Mouse (Mus musculus) T-cell, adult 2 months (primary cell): ENCODE results near the gene Acss1.
A peak's percentile ranks its signal among the peaks of the same experiment; 100 is the strongest.

Source experiments
- DNase-seq: peaks from one replicate; pipeline ENCODE4 v3.0.0; 2022; ENCODE audit warnings: low spot score

Acss1 gene

GRCm38 (mm10) chr2:150667820-150668766, at the start of gene Acss1:
TSS of gene Acss1 (minus strand) at chr2:150668500.
- DNase-seq: peak; percentile 50

DNA sequence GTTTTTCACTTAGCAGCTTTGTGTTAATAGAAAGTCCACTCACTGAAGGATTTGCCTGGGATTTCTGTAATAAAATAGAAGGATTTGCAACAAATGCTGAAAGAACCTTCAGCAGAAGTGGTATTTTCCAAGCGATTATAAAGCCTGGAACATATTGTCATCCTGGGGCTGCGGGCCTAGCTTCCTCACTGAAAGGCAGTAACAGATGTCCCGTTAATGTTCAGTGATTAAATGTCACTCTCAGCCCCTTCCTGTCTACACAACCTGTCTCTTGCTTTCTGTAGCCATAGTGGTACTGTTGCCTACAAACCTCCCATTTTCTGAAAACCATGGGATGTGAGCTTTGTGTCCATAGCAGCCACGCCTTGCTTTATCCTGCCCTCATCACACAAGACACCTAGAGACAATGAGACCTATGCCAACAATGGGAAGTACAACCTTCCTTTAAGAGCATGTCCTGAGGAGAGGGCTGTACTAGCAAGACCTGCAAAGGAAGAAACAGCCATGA, 43.9 kb upstream of the Acss1 start:
- DNase-seq: no peak

DNA sequence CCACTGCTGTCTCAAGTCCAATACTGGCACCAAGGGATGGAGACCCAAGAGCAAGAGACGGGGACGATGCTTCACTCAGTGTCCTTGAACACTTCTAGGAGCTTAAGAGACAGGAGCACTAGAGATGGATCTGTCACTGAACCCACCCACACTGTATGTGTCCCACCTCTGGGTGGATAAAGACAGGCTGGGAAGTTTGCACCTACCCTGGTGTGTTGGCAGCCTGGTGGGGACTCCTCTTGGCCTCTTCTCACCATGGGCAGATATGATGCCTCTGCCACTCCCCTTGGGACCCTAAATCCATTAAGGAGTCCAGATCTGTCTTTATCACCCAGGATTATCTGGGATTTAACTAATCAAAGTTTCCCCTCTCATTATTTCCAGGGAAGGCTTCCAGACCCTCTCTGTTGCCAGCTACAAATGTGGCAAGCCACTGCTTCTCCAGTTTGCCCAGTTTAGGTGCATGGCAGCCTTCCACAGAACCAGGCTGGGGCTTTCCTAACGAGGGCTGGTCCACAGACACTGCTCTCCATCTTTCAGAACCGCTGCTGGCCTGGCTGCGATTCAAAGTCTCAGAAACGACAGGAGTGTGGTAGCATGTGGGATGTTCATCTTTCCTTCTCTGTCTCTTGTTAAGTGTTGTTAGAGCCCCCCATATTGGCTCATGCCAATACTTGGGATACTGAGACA, 23.3 kb upstream of the Acss1 start:
- no peak for DNase-seq

GRCm38 (mm10) chr2:150690216-150690615, 21.9 kb upstream of the Acss1 start:
- DNase-seq: no peak

- no peak for DNase-seq
Measured at GRCm38 (mm10) chr2:150689223-150689800, 21.0 kb upstream of the Acss1 start, which contains the start of gene Vsx1. TSS of gene Vsx1 (minus strand) at chr2:150689360.

GRCm38 (mm10) chr2:150688541-150689186, 20.4 kb upstream of the Acss1 start:
- no peak for DNase-seq

- DNase-seq: no peak
Measured at GRCm38 (mm10) chr2:150687871-150688540, 19.7 kb upstream of the Acss1 start.

DNA sequence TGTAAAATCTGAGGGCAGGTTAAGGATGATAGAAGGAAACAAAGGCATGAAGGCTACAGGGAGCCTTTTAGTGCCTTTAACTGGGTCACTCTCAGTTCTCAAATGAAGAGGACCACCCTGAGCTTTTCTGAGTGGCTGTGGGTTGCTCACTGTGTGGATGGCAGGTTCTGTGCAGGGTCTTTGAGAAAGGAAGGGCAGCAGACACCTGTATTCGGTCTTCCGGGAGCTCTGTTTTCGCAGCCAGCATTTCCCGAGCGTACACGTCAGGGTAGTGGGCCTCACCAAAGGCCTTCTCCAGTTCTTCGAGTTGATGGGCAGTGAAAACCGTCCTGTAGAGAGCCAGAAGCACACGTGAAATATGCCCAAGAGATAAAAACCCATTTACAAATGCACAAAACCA, 17.1 kb upstream of the Acss1 start:
- no peak for DNase-seq

DNA sequence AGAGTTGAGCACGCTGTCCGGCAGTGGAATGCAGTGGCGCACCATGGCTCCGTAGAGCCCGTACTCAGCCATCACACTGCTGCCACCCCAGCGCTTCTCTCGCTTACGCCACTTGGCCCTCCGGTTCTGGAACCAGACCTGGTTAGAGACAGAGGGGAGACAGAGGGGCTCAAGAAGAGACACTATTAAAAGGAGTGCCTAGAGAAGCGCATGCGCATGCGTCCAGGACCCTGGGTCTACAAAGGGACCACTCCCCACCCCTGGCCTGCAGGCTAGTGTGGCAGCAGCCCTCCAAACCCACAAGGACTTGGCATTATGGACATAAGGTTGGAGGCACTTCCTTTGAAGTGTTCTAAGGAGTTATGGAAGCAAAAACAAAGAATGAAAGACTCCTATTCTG, 16.2 kb upstream of the Acss1 start:
- no peak for DNase-seq

DNA sequence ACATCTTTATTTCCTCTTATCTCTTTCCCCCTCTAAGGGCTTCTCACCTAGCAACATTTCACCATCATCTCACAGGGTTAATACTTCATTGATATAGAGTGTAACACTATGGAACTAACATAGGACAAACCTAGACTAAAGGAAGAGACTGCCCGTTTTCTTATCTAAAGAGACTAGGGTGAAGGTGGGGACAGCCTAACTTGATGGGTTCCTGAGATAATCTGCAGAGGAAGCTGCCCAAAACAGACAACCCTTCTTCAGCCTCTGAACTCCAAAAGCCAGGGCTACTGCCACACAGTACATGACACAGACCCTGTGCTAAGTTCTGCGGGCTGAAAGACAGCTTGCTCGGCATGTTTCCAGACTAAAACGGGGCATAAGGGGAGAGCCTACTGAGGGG, 13.3 kb upstream of the Acss1 start:
- no peak for DNase-seq

DNA sequence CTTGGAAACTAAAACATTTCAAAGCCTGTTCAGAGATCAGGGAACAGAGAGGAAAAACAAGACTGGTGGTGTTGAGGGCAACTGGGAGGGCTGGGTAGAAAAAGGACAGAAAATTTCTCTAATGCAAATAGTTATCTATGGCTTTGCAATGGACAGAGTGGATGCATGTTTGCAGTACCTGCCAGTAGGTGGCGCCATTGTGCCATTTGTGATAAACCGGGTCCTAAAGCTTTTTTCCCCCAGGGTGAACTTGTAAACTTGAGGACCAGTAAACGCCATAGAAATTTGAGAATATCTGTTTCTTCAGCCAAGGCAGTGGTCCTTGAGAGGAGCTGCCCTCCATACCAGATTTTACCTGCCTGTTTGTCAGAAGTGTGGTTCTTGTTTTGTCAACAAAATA, 10.1 kb upstream of the Acss1 start:
- peak; percentile 69 for DNase-seq

GRCm38 (mm10) chr2:150675525-150675924, 7.2 kb upstream of the Acss1 start:
- no peak for DNase-seq

- DNase-seq: peak; percentile 61
Measured at GRCm38 (mm10) chr2:150674900-150675299, 6.6 kb upstream of the Acss1 start.

GRCm38 (mm10) chr2:150673929-150674328, 5.6 kb upstream of the Acss1 start:
- DNase-seq: peak; percentile 9

DNA sequence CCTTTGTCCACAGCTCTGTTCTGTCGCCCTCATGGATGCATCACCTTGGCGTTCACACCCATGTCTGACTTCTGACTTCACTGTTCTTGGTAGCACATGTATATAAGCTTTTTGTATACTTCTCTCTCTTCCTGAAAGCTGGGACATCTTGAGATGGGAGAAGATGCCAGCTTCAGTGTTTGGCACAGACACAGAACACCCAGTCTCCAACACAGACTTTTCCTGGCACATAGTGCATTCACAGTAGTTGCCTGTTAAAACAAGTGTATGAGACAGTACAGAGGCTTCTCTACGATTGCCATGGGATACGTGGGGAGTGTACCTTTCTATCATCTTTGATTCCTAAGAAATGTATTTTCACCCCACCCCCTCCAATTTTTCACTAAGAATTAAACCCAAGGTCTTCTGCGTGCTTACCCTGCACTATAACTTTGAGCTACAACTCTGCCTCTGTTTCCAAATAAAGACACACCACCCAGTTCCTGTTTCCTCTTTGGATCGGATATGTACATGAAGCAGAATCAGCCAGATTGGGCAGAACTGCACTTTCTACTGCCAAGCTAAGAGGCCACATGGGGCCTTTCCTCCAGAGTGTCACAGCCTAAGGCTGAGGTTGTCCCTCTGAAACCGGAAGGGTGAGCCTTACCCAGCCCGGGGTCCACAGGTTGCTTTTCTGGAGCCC, 3.5 kb upstream of the Acss1 start:
- no peak for DNase-seq

- no peak for DNase-seq
Measured at GRCm38 (mm10) chr2:150670926-150671325, 2.6 kb upstream of the Acss1 start.

DNA sequence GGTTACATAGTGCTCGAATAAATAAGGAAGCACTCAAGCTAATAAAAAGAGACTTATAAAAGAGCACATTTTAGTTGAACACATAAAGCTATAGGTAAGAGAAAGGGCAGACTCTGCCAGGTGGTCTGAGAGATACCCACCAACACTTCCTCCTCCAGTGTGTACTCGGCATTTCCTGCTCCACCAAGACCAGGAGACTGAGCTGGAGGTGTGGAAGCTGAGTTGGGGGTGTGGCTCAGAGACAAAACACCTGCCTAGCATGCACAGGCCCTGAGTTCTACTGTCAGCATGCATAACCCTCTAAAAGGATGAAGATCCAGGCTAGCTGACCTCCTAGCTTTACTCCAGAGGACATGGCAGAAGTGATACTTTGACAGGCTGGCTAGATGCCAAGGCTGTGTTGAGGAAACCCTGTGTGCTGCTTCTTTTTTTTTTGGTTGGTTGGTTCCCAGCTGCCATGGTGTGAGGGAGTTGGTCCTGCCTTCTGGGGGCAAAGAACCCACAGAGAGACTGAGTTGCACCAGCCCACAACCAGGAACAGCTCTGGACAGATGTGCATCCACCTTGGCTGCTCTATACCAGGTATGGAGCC, 1.2 kb upstream of the Acss1 start:
- DNase-seq: no peak

DNA sequence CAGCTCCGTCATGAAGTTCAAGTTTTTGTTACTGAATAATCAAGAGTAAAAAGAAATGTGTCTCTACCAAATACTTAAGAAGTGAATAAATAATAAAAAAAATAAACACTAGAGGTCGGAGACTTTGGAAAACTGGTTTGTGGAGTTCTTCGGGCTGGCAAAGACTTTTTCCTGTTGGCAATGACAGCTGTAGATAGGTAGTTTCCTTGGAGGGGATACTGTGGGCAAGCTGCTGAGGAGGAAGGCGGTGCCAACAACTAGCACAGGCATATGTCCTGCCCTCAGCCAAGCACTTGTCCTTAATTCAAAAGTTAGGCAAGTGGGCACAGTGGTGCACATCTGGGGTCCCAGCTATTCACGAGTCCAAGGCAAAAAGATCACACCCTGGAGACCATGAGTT, 656 bp upstream of the Acss1 start:
- no peak for DNase-seq

DNA sequence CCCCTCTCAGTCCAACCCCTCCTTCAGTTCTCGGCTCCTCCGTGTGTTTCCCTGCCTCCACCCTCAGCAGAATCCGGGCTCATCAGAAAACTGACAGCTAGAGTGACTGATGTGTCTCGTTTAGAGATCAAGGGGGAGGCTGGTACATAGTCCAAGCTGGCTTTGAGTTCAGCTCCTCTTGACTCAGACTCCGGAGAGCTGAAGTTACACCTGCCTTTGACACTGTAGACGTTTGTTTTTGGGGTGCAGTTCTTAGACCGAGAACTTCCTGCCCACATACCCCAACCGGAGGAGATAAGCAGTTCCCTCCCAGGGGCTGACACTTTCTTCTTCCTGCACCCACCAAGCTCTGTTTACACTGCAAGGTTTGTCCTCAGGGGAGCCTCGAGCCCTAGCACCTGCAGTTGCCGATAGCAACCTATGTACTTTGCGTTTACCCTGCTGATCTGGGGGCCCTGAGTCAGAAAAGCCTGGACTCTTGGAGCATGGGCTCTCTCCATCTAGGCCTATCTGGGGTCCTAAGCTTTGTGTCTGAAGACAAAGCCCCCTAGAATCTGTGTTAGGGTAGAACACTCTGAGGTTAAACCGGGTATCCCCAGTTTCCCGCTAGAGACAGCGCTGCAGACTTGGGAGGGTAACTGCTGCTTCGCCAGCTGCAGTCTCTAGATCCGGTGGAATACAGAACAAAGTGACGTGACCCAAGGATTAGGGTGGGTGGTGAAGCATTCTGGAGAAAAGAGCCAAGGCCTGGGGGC, 1.1 kb downstream of the Acss1 start:
- DNase-seq: peak; percentile 87

DNA sequence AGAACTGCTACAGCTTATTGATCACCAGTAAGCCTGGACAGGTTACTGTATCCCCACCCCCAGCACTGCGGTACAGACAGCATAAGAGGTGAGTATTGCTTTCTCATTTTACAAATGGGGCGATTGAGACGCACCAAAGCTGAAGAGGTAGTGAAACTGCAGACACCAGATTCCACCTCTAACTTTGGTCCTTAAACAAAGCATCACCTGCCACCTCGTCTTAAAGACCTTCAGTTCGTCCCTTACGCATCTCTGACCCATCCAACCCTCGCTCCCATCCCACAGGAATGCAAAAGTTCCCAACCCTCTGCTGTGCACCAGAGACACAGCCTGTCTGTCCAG, 1.6 kb downstream of the Acss1 start:
- DNase-seq: no peak
